Mouse (Mus musculus) limb, embryonic 15.5 days (tissue): ENCODE measurements at regions not wholly inside any gene's neighbourhood (a gene's known extent, or its start where the extent isn't known, plus 50 kb on each side); places are given as distances from the start of the nearest gene placed in this dataset.
A peak's percentile ranks its signal among the peaks of the same experiment; 100 is the strongest.
"Not testable (repeated sequence)": the region's sequence is repeated elsewhere in the genome, so short reads cannot be mapped to it uniquely, and the experiment has no call there.

Experiments
- ATAC-seq: fragments of 200-750 bp; cut with Nextera tagmentation; 2 replicates; pipeline ENCODE4 v1.8.0; 2017; ENCODE audit warnings: low read depth, moderate TSS enrichment; ENCODE audit not compliant: insufficient number of reproducible peaks, low FRiP score, low TSS enrichment
- H3K27ac ChIP-seq: fragments of 300-500 bp; sonication (generic); 2 replicates; pipeline ENCODE4 v1.5.1; 2015; ENCODE audit warnings: moderate library complexity, mild to moderate bottlenecking, inconsistent platforms
- H3K27me3 ChIP-seq: fragments of 300-500 bp; sonication (generic); 2 replicates; pipeline ENCODE4 v1.6.1; 2015; ENCODE audit warnings: inconsistent platforms
- H3K36me3 ChIP-seq: fragments of 300-500 bp; sonication (generic); 2 replicates; pipeline ENCODE4 v1.6.1; 2015; ENCODE audit warnings: inconsistent platforms
- H3K4me1 ChIP-seq: fragments of 300-500 bp; sonication (generic); 2 replicates; pipeline ENCODE4 v1.6.1; 2015; ENCODE audit warnings: inconsistent platforms
- H3K4me2 ChIP-seq: fragments of 300-500 bp; sonication (generic); 2 replicates; pipeline ENCODE4 v1.6.1; 2015; ENCODE audit warnings: mild to moderate bottlenecking, inconsistent platforms
- H3K4me3 ChIP-seq: fragments of 300-500 bp; sonication (generic); 2 replicates; pipeline ENCODE4 v1.5.1; 2015; ENCODE audit warnings: mild to moderate bottlenecking, inconsistent platforms
- H3K9ac ChIP-seq: fragments of 300-500 bp; sonication (generic); 2 replicates; pipeline ENCODE4 v1.6.1; 2015; ENCODE audit warnings: inconsistent platforms
- H3K9me3 ChIP-seq: fragments of 300-500 bp; sonication (generic); 2 replicates; pipeline ENCODE4 v1.6.1; 2016; ENCODE audit warnings: inconsistent platforms
- WGBS: fragments of 180-500 bp; shearing (Covaris S2); methylation state at CpG from one replicate; pipeline ENCODE4 v1.1.7; 2015; 5-methylcytosine and 5-hydroxymethylcytosine counted together

GRCm38 (mm10) chr6:81800822-81801221, 122.6 kb upstream of the Gcfc2 start:
- Histone ChIP-seq H3K4me3 (no peak overlapping the region), H3K36me3 (no peaks in the 10 kb centered on the region), H3K4me2 (no peak overlapping the region), H3K27ac (no peak overlapping the region), H3K27me3 (no peaks in the 10 kb centered on the region), H3K9me3 (no peaks in the 10 kb centered on the region), H3K9ac (no peak overlapping the region), H3K4me1 (no peaks in the 10 kb centered on the region)
- 70% methylated on average over 3 of the region's 3 CpGs for WGBS
- ATAC-seq, result no peak

GRCm38 (mm10) chr6:81801804-81802203, 121.7 kb upstream of the Gcfc2 start:
- H3K27ac ChIP-seq, result no peak overlapping the region
- no peaks in the 10 kb centered on the region for H3K27me3 ChIP-seq
- ATAC-seq, result no peak
- 85% methylated on average over 3 of the region's 3 CpGs for WGBS
- H3K4me2 ChIP-seq, result no peak overlapping the region
- H3K36me3 ChIP-seq, result no peaks in the 10 kb centered on the region
- H3K4me3 ChIP-seq, result no peak overlapping the region
- H3K9ac ChIP-seq, result no peak overlapping the region
- H3K9me3 ChIP-seq, result no peaks in the 10 kb centered on the region
- H3K4me1 ChIP-seq, result no peaks in the 10 kb centered on the region

GRCm38 (mm10) chr6:81805942-81806341, 117.5 kb upstream of the Gcfc2 start:
- 89% methylated on average over 11 of the region's 11 CpGs for WGBS
- Histone ChIP-seq H3K36me3 (no peaks in the 10 kb centered on the region), H3K9ac (no peak overlapping the region), H3K27ac (no peak overlapping the region), H3K4me1 (no peaks in the 10 kb centered on the region), H3K4me3 (no peak overlapping the region), H3K27me3 (no peaks in the 10 kb centered on the region), H3K9me3 (no peaks in the 10 kb centered on the region), H3K4me2 (no peak overlapping the region)
- ATAC-seq, result no peak

DNA sequence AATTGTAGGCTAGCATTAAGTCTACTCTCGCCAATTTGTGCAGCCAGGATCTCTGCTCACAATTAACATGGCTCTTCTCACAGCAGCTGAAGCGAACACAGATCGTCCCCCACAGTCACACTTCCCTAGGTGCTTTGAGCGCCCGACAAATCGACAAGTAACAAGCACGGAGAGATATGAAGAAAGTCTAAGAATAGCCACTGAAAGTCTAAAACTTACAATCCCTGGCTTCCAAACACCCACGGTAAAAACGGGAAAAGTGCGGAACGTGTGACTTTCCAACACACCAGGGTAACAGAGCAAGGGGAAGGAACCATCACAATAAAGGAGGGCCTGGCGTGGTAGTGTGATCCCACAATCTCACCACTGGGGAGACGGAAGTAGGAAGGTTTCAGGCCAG, 114.8 kb upstream of the Gcfc2 start:
- ATAC-seq, result no peak
- Histone ChIP-seq H3K4me1 (no peaks in the 10 kb centered on the region), H3K27ac (no peak overlapping the region), H3K9me3 (no peaks in the 10 kb centered on the region), H3K27me3 (no peaks in the 10 kb centered on the region), H3K36me3 (no peaks in the 10 kb centered on the region), H3K4me2 (no peak overlapping the region), H3K9ac (no peak overlapping the region), H3K4me3 (no peak overlapping the region)
- WGBS, result 88% methylated on average over 13 of the region's 13 CpGs

- 78% methylated on average over 8 of the region's 8 CpGs for WGBS
- no peak for ATAC-seq
Observed at GRCm38 (mm10) chr6:81815248-81815961, 108.1 kb upstream of the Gcfc2 start.

DNA sequence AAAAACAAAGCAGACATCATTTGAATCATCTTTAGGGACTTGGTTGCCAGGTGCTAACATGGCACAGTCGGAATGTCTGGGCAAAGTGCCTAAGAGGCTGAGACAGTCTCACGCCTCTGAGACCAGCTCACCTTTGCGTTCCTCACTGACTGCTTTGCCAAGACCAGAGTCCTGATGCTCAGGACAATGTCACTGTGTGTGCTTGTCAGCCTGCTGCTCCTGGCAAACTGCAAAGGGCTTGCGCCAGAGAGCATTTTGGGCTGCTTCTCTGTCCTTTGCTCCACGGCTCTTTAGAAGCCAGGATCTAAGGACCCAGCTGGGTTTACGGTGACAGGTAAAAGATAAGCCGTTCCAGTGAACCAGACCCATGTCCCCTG, 107.5 kb upstream of the Gcfc2 start:
- Histone ChIP-seq H3K9ac (no peak overlapping the region), H3K36me3 (no peaks in the 10 kb centered on the region), H3K27ac (no peak overlapping the region), H3K4me2 (no peak overlapping the region), H3K4me1 (no peaks in the 10 kb centered on the region), H3K27me3 (no peaks in the 10 kb centered on the region), H3K9me3 (no peaks in the 10 kb centered on the region), H3K4me3 (no peak overlapping the region)
- ATAC-seq, result no peak
- WGBS, result 78% methylated on average over 7 of the region's 7 CpGs

More at GRCm38 (mm10) chr6:81815248-81815961, 108.1 kb upstream of the Gcfc2 start:
- H3K9me3 ChIP-seq, result no peaks in the 10 kb centered on the region
- H3K9ac ChIP-seq, result no peak overlapping the region
- H3K4me3 ChIP-seq, result no peak overlapping the region
- H3K27me3 ChIP-seq, result no peaks in the 10 kb centered on the region
- no peaks in the 10 kb centered on the region for H3K4me1 ChIP-seq
- no peak overlapping the region for H3K27ac ChIP-seq
- H3K4me2 ChIP-seq, result no peak overlapping the region
- H3K36me3 ChIP-seq, result no peaks in the 10 kb centered on the region

DNA sequence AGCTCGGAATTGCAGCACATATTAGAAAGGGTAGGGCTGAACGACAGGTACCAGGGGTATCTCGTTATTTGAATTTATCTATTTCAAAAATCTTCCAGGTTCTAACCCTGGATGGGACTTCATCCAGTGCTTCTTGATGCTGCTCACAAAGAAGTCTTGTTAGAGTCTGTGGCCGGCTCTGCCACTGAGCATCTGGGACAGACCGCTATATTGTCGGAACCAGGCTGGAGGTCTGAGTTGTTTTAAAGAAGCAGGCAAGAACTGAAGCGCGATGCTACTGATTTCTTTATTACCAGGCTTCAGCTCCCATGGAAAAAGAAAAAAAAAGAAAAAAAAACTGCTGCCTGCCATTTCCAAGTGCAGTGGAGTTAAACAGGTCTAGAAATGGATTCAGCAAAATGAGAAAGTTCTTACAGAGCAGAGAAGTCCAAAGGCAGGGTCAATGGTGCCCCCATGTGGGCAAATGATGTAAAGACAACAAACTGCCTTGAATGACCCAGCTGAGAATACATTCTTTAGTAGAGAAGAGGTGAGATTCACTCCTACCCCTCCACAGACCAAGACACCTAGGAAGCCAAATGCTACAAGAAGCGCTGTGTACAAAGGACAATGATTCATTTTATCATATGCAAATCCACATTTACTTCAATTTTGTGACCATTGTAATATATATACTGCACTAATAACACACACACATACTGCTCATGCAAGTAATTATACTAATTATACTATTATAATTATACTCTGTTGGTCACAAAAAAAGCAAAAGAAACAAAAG, 106.2 kb upstream of the Gcfc2 start:
- Histone ChIP-seq H3K4me2 (no peak overlapping the region), H3K27me3 (no peaks in the 10 kb centered on the region), H3K9ac (no peak overlapping the region), H3K27ac (no peak overlapping the region), H3K4me3 (no peak overlapping the region), H3K4me1 (no peaks in the 10 kb centered on the region), H3K36me3 (no peaks in the 10 kb centered on the region), H3K9me3 (no peaks in the 10 kb centered on the region)
- 66% methylated on average over 9 of the region's 9 CpGs for WGBS
- no peak for ATAC-seq

DNA sequence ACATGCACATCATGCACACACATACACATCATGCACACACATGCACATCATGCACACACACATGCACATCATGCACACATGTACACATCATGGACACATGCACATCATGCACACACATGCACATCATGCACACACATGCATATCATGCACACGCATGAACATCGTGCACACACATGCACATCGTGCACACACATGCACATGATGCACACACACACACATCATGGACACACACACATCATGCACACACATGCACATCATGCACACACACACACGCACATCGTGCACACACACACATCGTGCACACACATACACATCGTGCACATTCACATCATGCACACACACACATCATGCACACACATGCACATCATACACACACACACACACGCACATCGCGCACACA, 104.9 kb upstream of the Gcfc2 start:
- H3K4me2 ChIP-seq, result no peak overlapping the region
- no peak overlapping the region for H3K4me3 ChIP-seq
- H3K27ac ChIP-seq, result no peak overlapping the region
- no peaks in the 10 kb centered on the region for H3K4me1 ChIP-seq
- no peaks in the 10 kb centered on the region for H3K9me3 ChIP-seq
- no peak overlapping the region for H3K9ac ChIP-seq
- H3K36me3 ChIP-seq, result no peaks in the 10 kb centered on the region
- WGBS, result 95% methylated on average over 10 of the region's 10 CpGs
- no peaks in the 10 kb centered on the region for H3K27me3 ChIP-seq
- ATAC-seq, result no peak

GRCm38 (mm10) chr6:81820078-81820477, 103.4 kb upstream of the Gcfc2 start:
- WGBS, result 60% methylated on average over 5 of the region's 5 CpGs
- Histone ChIP-seq H3K9me3 (no peaks in the 10 kb centered on the region), H3K4me1 (no peaks in the 10 kb centered on the region), H3K27me3 (no peaks in the 10 kb centered on the region), H3K4me3 (no peak overlapping the region), H3K4me2 (no peak overlapping the region), H3K36me3 (no peaks in the 10 kb centered on the region), H3K27ac (no peak overlapping the region), H3K9ac (no peak overlapping the region)
- no peak for ATAC-seq

GRCm38 (mm10) chr6:81839474-81840153, 83.9 kb upstream of the Gcfc2 start:
- Histone ChIP-seq H3K4me3 (no peak overlapping the region), H3K4me1 (no peaks in the 10 kb centered on the region), H3K36me3 (no peaks in the 10 kb centered on the region), H3K27me3 (no peaks in the 10 kb centered on the region), H3K9ac (no peak overlapping the region), H3K27ac (no peak overlapping the region), H3K9me3 (no peaks in the 10 kb centered on the region), H3K4me2 (peak overlapping the region; percentile 26; the same call in 1 of the 2 replicates)
- no peak for ATAC-seq
- WGBS, result 62% methylated on average over 11 of the region's 11 CpGs

GRCm38 (mm10) chr6:81868207-81868606, 55.3 kb upstream of the Gcfc2 start:
- not testable (repeated sequence) for ATAC-seq, H3K4me3 ChIP-seq, H3K9ac ChIP-seq, H3K4me1 ChIP-seq, H3K9me3 ChIP-seq, H3K4me2 ChIP-seq, H3K27ac ChIP-seq, H3K36me3 ChIP-seq, H3K27me3 ChIP-seq
- WGBS, result 87% methylated on average over 13 of the region's 13 CpGs
